Mouse (Mus musculus) lung, adult 2 months (tissue): ENCODE results near the gene Rgma.

Source experiments
- CTCF ChIP-seq: fragments of 200-500 bp; IDR thresholded peaks from 2 replicates; pipeline ENCODE4 v1.5.1; 2011; ENCODE audit warnings: mild to moderate bottlenecking, low read length, control low read depth; ENCODE audit not compliant: insufficient read depth
- POLR2A ChIP-seq: fragments of 200-500 bp; IDR thresholded peaks from 2 replicates; pipeline ENCODE4 v1.6.1; 2011; ENCODE audit warnings: low read depth, mild to moderate bottlenecking, control low read depth, low read length, borderline replicate concordance; ENCODE audit errors: extremely low read depth

DNA sequence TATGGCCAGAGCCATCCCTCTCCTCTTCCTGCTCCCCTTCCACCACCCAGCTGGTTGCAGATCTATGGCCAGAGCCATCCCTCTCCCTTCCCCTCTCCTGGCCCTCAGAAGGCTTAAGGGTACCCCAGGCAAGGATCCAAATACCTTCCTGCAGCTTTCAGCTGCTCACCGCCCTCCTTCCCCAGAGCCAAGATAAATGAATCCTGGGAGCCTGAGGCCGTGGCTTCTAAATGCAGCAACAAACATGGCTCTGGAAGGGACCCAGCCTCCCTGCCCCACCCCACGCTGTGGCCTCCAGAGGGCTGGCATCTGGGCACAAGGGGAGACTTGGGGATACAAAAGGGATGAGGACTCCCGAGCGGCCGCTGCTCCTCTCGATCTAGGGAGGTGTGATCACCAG is 37.1 kb downstream of the Rgma start:
- TF ChIP-seq POLR2A (no peak), CTCF (no peak)
